Mouse (Mus musculus): ENCODE results near the gene Prn. TPM values are rescaled to one million over a fixed set of nuclear protein-coding genes. Genes with fewer than 3 reads are reported as not detected.

The Prn gene
- polyA plus RNA-seq, 1 experiment from 2014 or later = not detected

DNA sequence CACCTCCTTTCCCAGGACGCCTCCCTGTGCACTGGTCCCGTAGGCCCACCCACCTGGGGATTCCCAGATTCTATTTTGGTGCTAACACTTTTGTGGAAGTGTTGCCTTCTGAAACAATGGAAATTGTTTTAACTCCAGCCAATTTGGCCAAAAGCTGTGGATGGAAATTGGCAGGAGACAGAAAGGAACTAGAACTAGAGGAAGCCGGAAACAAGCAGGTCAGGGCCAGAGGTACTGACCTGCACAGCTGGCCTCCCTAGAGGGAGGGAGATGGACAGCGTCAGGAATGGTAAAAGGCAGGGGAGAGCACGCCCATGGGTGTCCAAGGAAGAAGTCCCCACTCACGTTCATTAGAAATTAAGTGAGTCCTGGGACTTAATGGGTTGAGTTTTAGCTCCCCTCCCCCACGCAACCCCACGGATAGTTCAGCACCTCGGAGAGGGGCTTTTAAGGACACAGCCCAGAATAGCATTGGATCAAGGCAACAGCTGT, 48.0 kb downstream of the Prn start:
- no peak for ATAC-seq (ENCODE audit: low read depth)
- Histone ChIP-seq H3K4me2 (ENCODE audit: low read depth, low read length) (no peak overlapping the region), H3K4me1 (ENCODE audit: control insufficient read depth, insufficient read depth, low read length) (no peaks in the 10 kb centered on the region), H3K27ac (ENCODE audit: low read depth, low read length) (no peak overlapping the region), H3K4me3 (ENCODE audit: low read depth, low read length) (no peak overlapping the region), H3K9ac (replicated peaks; ENCODE audit: low read depth, low read length) (no peak overlapping the region), H3K27me3 (ENCODE audit: control insufficient read depth, insufficient read depth, low read length) (peaks cover 10% of the 10 kb centered on the region), H3K9me3 (ENCODE audit: control insufficient read depth, low read length) (no peaks in the 10 kb centered on the region), H3K36me3 (ENCODE audit: control insufficient read depth, insufficient read depth, low read length) (no peaks in the 10 kb centered on the region)
- WGBS = 68% methylated on average over 9 of the region's 9 CpGs

GRCm38 (mm10) chr2:131961671-131962070, 51.9 kb downstream of the Prn start:
- Histone ChIP-seq H3K27ac (ENCODE audit: low read depth, low read length) (no peak overlapping the region), H3K4me2 (ENCODE audit: low read depth, low read length) (no peak overlapping the region), H3K9me3 (ENCODE audit: control insufficient read depth, low read length) (no peaks in the 10 kb centered on the region), H3K36me3 (ENCODE audit: control insufficient read depth, insufficient read depth, low read length) (no peaks in the 10 kb centered on the region), H3K4me1 (ENCODE audit: control insufficient read depth, insufficient read depth, low read length) (no peaks in the 10 kb centered on the region), H3K4me3 (ENCODE audit: low read depth, low read length) (no peak overlapping the region), H3K27me3 (ENCODE audit: control insufficient read depth, insufficient read depth, low read length) (no peaks in the 10 kb centered on the region), H3K9ac (replicated peaks; ENCODE audit: low read depth, low read length) (no peak overlapping the region)
- 81% methylated on average over 2 of the region's 2 CpGs for WGBS
- ATAC-seq (ENCODE audit: low read depth) = no peak

- 88% methylated on average over 2 of the region's 2 CpGs for WGBS
- no peaks in the 10 kb centered on the region for H3K27me3 ChIP-seq (ENCODE audit: control insufficient read depth, insufficient read depth, low read length)
- H3K36me3 ChIP-seq (ENCODE audit: control insufficient read depth, insufficient read depth, low read length) = no peaks in the 10 kb centered on the region
- no peaks in the 10 kb centered on the region for H3K4me1 ChIP-seq (ENCODE audit: control insufficient read depth, insufficient read depth, low read length)
- no peak overlapping the region for H3K4me3 ChIP-seq (ENCODE audit: low read depth, low read length)
- no peak overlapping the region for H3K27ac ChIP-seq (ENCODE audit: low read depth, low read length)
- no peak for ATAC-seq (ENCODE audit: low read depth)
- no peak overlapping the region for H3K4me2 ChIP-seq (ENCODE audit: low read depth, low read length)
- H3K9ac ChIP-seq (replicated peaks; ENCODE audit: low read depth, low read length) = no peak overlapping the region
- H3K9me3 ChIP-seq (ENCODE audit: control insufficient read depth, low read length) = no peaks in the 10 kb centered on the region
Observed at GRCm38 (mm10) chr2:131970597-131970996, 60.8 kb downstream of the Prn start.

DNA sequence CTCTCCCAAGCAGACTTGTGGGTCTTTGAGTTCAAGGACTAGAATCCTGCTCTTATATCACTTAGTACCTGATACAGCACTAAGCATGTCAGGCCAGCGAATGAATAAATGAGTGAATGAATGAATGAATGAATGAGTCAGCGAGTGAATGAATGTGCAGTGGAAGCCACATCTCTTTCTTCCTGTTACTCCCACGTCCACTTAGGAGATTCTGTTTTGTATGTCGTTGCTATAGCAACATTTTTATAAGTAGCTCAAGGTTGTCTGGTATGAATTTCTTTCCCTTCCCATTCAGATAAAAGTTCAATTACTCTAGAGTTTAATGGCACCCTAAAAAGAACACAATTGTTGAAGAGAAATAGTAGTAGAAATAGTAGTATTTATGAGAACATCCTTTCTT, 61.3 kb downstream of the Prn start:
- Histone ChIP-seq H3K4me1 (ENCODE audit: control insufficient read depth, insufficient read depth, low read length) (no peaks in the 10 kb centered on the region), H3K9ac (replicated peaks; ENCODE audit: low read depth, low read length) (no peak overlapping the region), H3K27me3 (ENCODE audit: control insufficient read depth, insufficient read depth, low read length) (no peaks in the 10 kb centered on the region), H3K4me2 (ENCODE audit: low read depth, low read length) (no peak overlapping the region), H3K36me3 (ENCODE audit: control insufficient read depth, insufficient read depth, low read length) (no peaks in the 10 kb centered on the region), H3K27ac (ENCODE audit: low read depth, low read length) (no peak overlapping the region), H3K9me3 (ENCODE audit: control insufficient read depth, low read length) (no peaks in the 10 kb centered on the region), H3K4me3 (ENCODE audit: low read depth, low read length) (no peak overlapping the region)
- WGBS = 83% methylated on average over 4 of the region's 4 CpGs
- ATAC-seq (ENCODE audit: low read depth) = no peak

GRCm38 (mm10) chr2:131976663-131977062, 66.9 kb downstream of the Prn start:
- H3K27me3 ChIP-seq (ENCODE audit: control insufficient read depth, insufficient read depth, low read length) = no peaks in the 10 kb centered on the region
- no peak for ATAC-seq (ENCODE audit: low read depth)
- 76% methylated on average over 3 of the region's 3 CpGs for WGBS

GRCm38 (mm10) chr2:131980866-131981265, 71.1 kb downstream of the Prn start:
- Histone ChIP-seq H3K27me3 (ENCODE audit: control insufficient read depth, insufficient read depth, low read length) (no peaks in the 10 kb centered on the region), H3K4me2 (ENCODE audit: low read depth, low read length) (no peak overlapping the region), H3K4me1 (ENCODE audit: control insufficient read depth, insufficient read depth, low read length) (no peaks in the 10 kb centered on the region), H3K36me3 (ENCODE audit: control insufficient read depth, insufficient read depth, low read length) (no peaks in the 10 kb centered on the region), H3K9ac (replicated peaks; ENCODE audit: low read depth, low read length) (no peak overlapping the region), H3K27ac (ENCODE audit: low read depth, low read length) (no peak overlapping the region), H3K4me3 (ENCODE audit: low read depth, low read length) (no peak overlapping the region), H3K9me3 (ENCODE audit: control insufficient read depth, low read length) (no peaks in the 10 kb centered on the region)
- 0 out of 2 replicates have a peak, but pooled peaks have one; percentile 19 for ATAC-seq (ENCODE audit: low read depth)
- WGBS = 50% methylated on average over 9 of the region's 9 CpGs

More at GRCm38 (mm10) chr2:131976663-131977062, 66.9 kb downstream of the Prn start:
- Histone ChIP-seq H3K4me2 (ENCODE audit: low read depth, low read length) (no peak overlapping the region), H3K9ac (replicated peaks; ENCODE audit: low read depth, low read length) (no peak overlapping the region), H3K4me1 (ENCODE audit: control insufficient read depth, insufficient read depth, low read length) (no peaks in the 10 kb centered on the region), H3K27ac (ENCODE audit: low read depth, low read length) (no peak overlapping the region), H3K9me3 (ENCODE audit: control insufficient read depth, low read length) (no peaks in the 10 kb centered on the region), H3K4me3 (ENCODE audit: low read depth, low read length) (no peak overlapping the region), H3K36me3 (ENCODE audit: control insufficient read depth, insufficient read depth, low read length) (no peaks in the 10 kb centered on the region)

DNA sequence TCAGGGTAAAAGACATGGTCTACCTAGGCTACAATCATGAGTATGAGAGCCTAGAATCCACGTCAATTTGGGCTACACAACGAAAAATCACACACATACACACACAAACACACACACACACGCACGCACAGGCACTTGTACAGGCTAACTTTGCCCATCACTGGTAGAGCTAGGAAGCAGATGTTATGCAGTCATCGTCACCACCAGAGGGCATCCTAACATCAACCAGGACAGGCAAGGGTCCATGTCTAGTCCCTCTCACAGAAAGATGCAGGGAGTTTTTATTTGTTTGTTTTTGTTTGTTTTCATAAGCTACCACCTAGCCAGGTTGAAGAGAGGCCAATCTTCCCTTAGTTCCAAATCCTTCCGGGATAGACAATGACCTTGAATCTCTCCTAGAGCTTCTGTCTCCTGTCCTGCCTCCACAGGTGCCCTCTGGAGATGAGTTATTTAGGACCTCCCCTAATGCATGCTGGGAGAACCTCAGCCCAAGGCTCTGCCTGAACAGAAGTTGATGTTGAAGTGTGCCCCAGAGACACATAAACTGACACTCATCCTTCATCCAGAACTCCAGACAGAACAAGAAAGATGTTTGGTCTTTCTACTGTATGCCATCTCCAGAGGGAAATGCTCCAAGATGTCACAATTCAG, 72.9 kb downstream of the Prn start:
- Histone ChIP-seq H3K4me1 (ENCODE audit: control insufficient read depth, insufficient read depth, low read length) (no peaks in the 10 kb centered on the region), H3K4me2 (ENCODE audit: low read depth, low read length) (no peak overlapping the region), H3K27ac (ENCODE audit: low read depth, low read length) (no peak overlapping the region), H3K9me3 (ENCODE audit: control insufficient read depth, low read length) (no peaks in the 10 kb centered on the region), H3K27me3 (ENCODE audit: control insufficient read depth, insufficient read depth, low read length) (no peaks in the 10 kb centered on the region), H3K36me3 (ENCODE audit: control insufficient read depth, insufficient read depth, low read length) (no peaks in the 10 kb centered on the region), H3K9ac (replicated peaks; ENCODE audit: low read depth, low read length) (no peak overlapping the region), H3K4me3 (ENCODE audit: low read depth, low read length) (no peak overlapping the region)
- 22% methylated on average over 6 of the region's 6 CpGs for WGBS
- ATAC-seq (ENCODE audit: low read depth) = peak; percentile 91

DNA sequence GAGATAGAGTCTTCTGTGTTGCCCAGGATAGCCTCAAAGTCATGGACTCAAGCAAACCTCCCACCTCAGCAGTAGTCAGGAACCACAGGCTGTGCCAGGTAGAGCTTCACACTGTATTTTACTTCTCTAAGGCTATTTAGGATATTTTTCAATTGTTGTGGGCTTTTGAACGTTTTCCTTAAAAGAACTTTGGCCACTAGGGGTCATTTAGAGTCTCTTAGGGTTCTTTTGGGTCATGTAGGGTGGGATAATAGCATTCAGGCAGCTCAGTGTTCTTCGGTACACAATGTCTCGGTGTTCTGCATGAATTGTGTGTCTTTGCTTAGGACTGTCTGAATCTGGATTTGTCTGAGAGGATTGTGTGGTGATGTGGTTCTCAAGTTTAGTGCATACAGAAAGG, 78.2 kb downstream of the Prn start:
- no peak overlapping the region for H3K9ac ChIP-seq (replicated peaks; ENCODE audit: low read depth, low read length)
- no peaks in the 10 kb centered on the region for H3K9me3 ChIP-seq (ENCODE audit: control insufficient read depth, low read length)
- no peak overlapping the region for H3K4me2 ChIP-seq (ENCODE audit: low read depth, low read length)
- no peak overlapping the region for H3K4me3 ChIP-seq (ENCODE audit: low read depth, low read length)
- H3K27me3 ChIP-seq (ENCODE audit: control insufficient read depth, insufficient read depth, low read length) = no peaks in the 10 kb centered on the region
- WGBS = 57% methylated on average over 3 of the region's 3 CpGs
- H3K27ac ChIP-seq (ENCODE audit: low read depth, low read length) = no peak overlapping the region
- no peaks in the 10 kb centered on the region for H3K36me3 ChIP-seq (ENCODE audit: control insufficient read depth, insufficient read depth, low read length)
- no peak for ATAC-seq (ENCODE audit: low read depth)
- H3K4me1 ChIP-seq (ENCODE audit: control insufficient read depth, insufficient read depth, low read length) = no peaks in the 10 kb centered on the region

- Histone ChIP-seq H3K9me3 (ENCODE audit: control insufficient read depth, low read length) (no peaks in the 10 kb centered on the region), H3K36me3 (ENCODE audit: control insufficient read depth, insufficient read depth, low read length) (no peaks in the 10 kb centered on the region), H3K4me3 (ENCODE audit: low read depth, low read length) (no peak overlapping the region), H3K9ac (replicated peaks; ENCODE audit: low read depth, low read length) (no peak overlapping the region), H3K4me1 (ENCODE audit: control insufficient read depth, insufficient read depth, low read length) (0 out of 2 replicates have a peak, but pooled peaks cover 3% of the 10 kb centered on the region), H3K27me3 (ENCODE audit: control insufficient read depth, insufficient read depth, low read length) (no peaks in the 10 kb centered on the region), H3K27ac (ENCODE audit: low read depth, low read length) (no peak overlapping the region), H3K4me2 (ENCODE audit: low read depth, low read length) (no peak overlapping the region)
- ATAC-seq (ENCODE audit: low read depth) = no peak
- 82% methylated on average over 2 of the region's 2 CpGs for WGBS
Observed at GRCm38 (mm10) chr2:131988550-131988949, 78.8 kb downstream of the Prn start.

All from neural tube, embryonic 14.5 days (tissue).